ENCODE assay signal across 13 mouse cellular contexts in the genomic region with DNA sequence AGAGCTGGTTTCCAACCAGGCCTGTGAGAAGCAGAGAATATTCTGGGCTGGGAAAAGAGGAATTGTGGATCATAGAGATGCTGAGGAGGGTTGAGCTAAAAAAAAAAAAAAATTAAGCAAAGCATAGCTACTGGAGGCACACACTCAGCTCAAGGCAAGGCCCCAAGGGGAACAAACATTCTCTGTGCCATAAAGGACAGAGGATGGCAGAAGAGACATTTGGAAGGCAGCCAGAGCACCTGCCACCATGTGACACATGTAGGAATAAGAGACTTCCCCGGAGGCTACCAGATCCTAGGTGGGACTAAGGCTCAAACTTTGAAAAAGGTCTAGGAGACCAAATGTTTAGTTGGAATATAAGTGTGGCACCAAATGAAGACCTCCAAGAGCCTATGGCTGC.
A peak's percentile ranks its signal among the peaks of the same experiment; 100 is the strongest.
DNase-seq lines count a peak whose midpoint lies in the region; ATAC-seq and TF ChIP-seq lines count a peak whose summit lies in the region.
"Had no signal": no experiment of that assay in that cellular context is flagged by ENCODE, and none has a peak within 500 bp of the region (broad histone marks: within the 10 kb centered on the region; RNA-seq: fewer than 3 reads in every experiment).

No protein-coding gene starts in this region.

- TF ChIP-seq CTCF in lung, embryonic 14.5 days (IDR thresholded peaks at IDR 0.05; ENCODE audit: low read depth) = no peak
- TF ChIP-seq CTCF in lung, postnatal 0 days (IDR thresholded peaks at IDR 0.05) = no peak

- WGBS in forebrain, embryonic 12.5 days = 57% methylated on average over 1 of the region's 1 CpGs
- 85% methylated on average over 1 of the region's 1 CpGs for WGBS in forebrain, embryonic 11.5 days
- WGBS in lung, embryonic 14.5 days = 31% methylated on average over 1 of the region's 1 CpGs
- WGBS in lung, postnatal 0 days = 38% methylated on average over 1 of the region's 1 CpGs
- 72% methylated on average over 1 of the region's 1 CpGs for WGBS in limb, embryonic 12.5 days
- 36% methylated on average over 1 of the region's 1 CpGs for WGBS in neural tube, embryonic 15.5 days

- H3K4me2 ChIP-seq in forebrain, embryonic 12.5 days = peak overlapping the region; percentile 46
- no peak overlapping the region; the same call in 1 of the 2 replicates for H3K4me2 ChIP-seq in forebrain, embryonic 11.5 days (ENCODE audit: low read depth, low read length, severe bottlenecking)
- H3K4me2 ChIP-seq in lung, embryonic 14.5 days = peak overlapping the region; percentile 48
- no peak overlapping the region for H3K4me2 ChIP-seq in lung, postnatal 0 days (replicated peaks; ENCODE audit: low read depth, low read length)
- H3K4me2 ChIP-seq in limb, embryonic 12.5 days = peak overlapping the region; percentile 45; the same call in 1 of the 2 replicates
- H3K4me2 ChIP-seq in neural tube, embryonic 15.5 days = peak overlapping the region; percentile 42
- H3K4me2 ChIP-seq: intestine, embryonic 15.5 days had no signal

- H3K27ac ChIP-seq in forebrain, embryonic 12.5 days = no peak overlapping the region
- no peak overlapping the region for H3K27ac ChIP-seq in forebrain, embryonic 11.5 days (ENCODE audit: low read depth, low read length)
- H3K27ac ChIP-seq in lung, embryonic 14.5 days (ENCODE audit: low read depth) = peak overlapping the region; percentile 86
- no peak overlapping the region for H3K27ac ChIP-seq in lung, postnatal 0 days (ENCODE audit: low read length)
- 0 out of 2 replicates have a peak overlapping the region, but pooled peaks have one; percentile 60 for H3K27ac ChIP-seq in limb, embryonic 12.5 days
- peak overlapping the region; percentile 48 for H3K27ac ChIP-seq in neural tube, embryonic 15.5 days (replicated peaks)
- H3K27ac ChIP-seq: intestine, embryonic 15.5 days had no signal

- intact Hi-C loops in left cerebral cortex, postnatal 25 days (cut with DNase I) = no loop called here

- ATAC-seq in forebrain, embryonic 12.5 days (ENCODE audit: low FRiP score) = no peak
- no peak for ATAC-seq in forebrain, embryonic 11.5 days (replicated peaks; ENCODE audit: low FRiP score)
- no peak for ATAC-seq in lung, embryonic 14.5 days (ENCODE audit: insufficient read depth)
- no peak for ATAC-seq in lung, postnatal 0 days
- ATAC-seq in limb, embryonic 12.5 days (ENCODE audit: insufficient number of reproducible peaks, insufficient read depth, low FRiP score, low TSS enrichment, low read depth) = no peak
- ATAC-seq in neural tube, embryonic 15.5 days (ENCODE audit: low FRiP score) = no peak

- H3K27me3 ChIP-seq in forebrain, embryonic 12.5 days = no peaks in the 10 kb centered on the region
- H3K27me3 ChIP-seq in forebrain, embryonic 11.5 days (ENCODE audit: control insufficient read depth, insufficient read depth, low read length) = no peaks in the 10 kb centered on the region
- H3K27me3 ChIP-seq in lung, embryonic 14.5 days (ENCODE audit: insufficient read depth, low read length) = no peaks in the 10 kb centered on the region
- H3K27me3 ChIP-seq in lung, postnatal 0 days (replicated peaks; ENCODE audit: insufficient read depth, low read length) = no peaks in the 10 kb centered on the region
- H3K27me3 ChIP-seq in limb, embryonic 12.5 days = no peaks in the 10 kb centered on the region
- no peaks in the 10 kb centered on the region for H3K27me3 ChIP-seq in neural tube, embryonic 15.5 days (replicated peaks)
- H3K27me3 ChIP-seq: intestine, embryonic 15.5 days had no signal

- H3K4me3 ChIP-seq in forebrain, embryonic 12.5 days (replicated peaks) = no peak overlapping the region
- H3K4me3 ChIP-seq in forebrain, embryonic 11.5 days (ENCODE audit: low read depth, low read length) = no peak overlapping the region
- H3K4me3 ChIP-seq in lung, embryonic 14.5 days (ENCODE audit: low read depth, low read length) = no peak overlapping the region
- no peak overlapping the region for H3K4me3 ChIP-seq in lung, postnatal 0 days (ENCODE audit: low read depth, low read length)
- no peak overlapping the region for H3K4me3 ChIP-seq in limb, embryonic 12.5 days (replicated peaks)
- H3K4me3 ChIP-seq in neural tube, embryonic 15.5 days (replicated peaks) = no peak overlapping the region
- H3K4me3 ChIP-seq: erythroblast, embryonic 14.5 days; intestine, embryonic 15.5 days had no signal

- H3K4me1 ChIP-seq in forebrain, embryonic 12.5 days = peaks cover 35% of the 10 kb centered on the region
- peaks cover 4% of the 10 kb centered on the region; the same call in 1 of the 2 replicates for H3K4me1 ChIP-seq in forebrain, embryonic 11.5 days (replicated peaks; ENCODE audit: control insufficient read depth, insufficient read depth, low read length)
- H3K4me1 ChIP-seq in lung, embryonic 14.5 days (ENCODE audit: insufficient read depth) = peaks cover 38% of the 10 kb centered on the region
- peaks cover 9% of the 10 kb centered on the region for H3K4me1 ChIP-seq in lung, postnatal 0 days (ENCODE audit: insufficient read depth, low read depth, low read length)
- H3K4me1 ChIP-seq in limb, embryonic 12.5 days (replicated peaks) = peaks cover 26% of the 10 kb centered on the region
- H3K4me1 ChIP-seq in neural tube, embryonic 15.5 days = peaks cover 21% of the 10 kb centered on the region

- DNase-seq in forebrain, embryonic 11.5 days (ENCODE audit: low spot score) = no peak
- DNase-seq in lung, embryonic 14.5 days = peak; percentile 25
- DNase-seq in lung, postnatal 0 days (ENCODE audit: low spot score) = no peak
- no peak for DNase-seq in spleen, postnatal 14 days (ENCODE audit: low spot score in 2 of 2)
- DNase-seq in left cerebral cortex, postnatal 25 days (ENCODE audit: low spot score in 2 of 2) = no peak
- DNase-seq: adrenal gland, postnatal 14 days; B cell, adult 2 months; cerebellum, adult 8-10 months had no signal

- no peak overlapping the region for H3K9ac ChIP-seq in forebrain, embryonic 12.5 days
- H3K9ac ChIP-seq in forebrain, embryonic 11.5 days (ENCODE audit: low read length) = no peak overlapping the region
- H3K9ac ChIP-seq in lung, embryonic 14.5 days = 0 out of 2 replicates have a peak overlapping the region, but pooled peaks have one; percentile 2
- H3K9ac ChIP-seq in lung, postnatal 0 days (replicated peaks; ENCODE audit: low read depth) = no peak overlapping the region
- H3K9ac ChIP-seq in limb, embryonic 12.5 days (replicated peaks) = no peak overlapping the region
- H3K9ac ChIP-seq in neural tube, embryonic 15.5 days (replicated peaks) = no peak overlapping the region
- H3K9ac ChIP-seq: intestine, embryonic 15.5 days had no signal

- no peak for TF ChIP-seq EP300 in lung, postnatal 0 days (IDR thresholded peaks at IDR 0.05)

- no peaks in the 10 kb centered on the region for H3K9me3 ChIP-seq in forebrain, embryonic 12.5 days
- no peaks in the 10 kb centered on the region for H3K9me3 ChIP-seq in forebrain, embryonic 11.5 days (ENCODE audit: control insufficient read depth, low read length)
- no peaks in the 10 kb centered on the region for H3K9me3 ChIP-seq in lung, embryonic 14.5 days (ENCODE audit: low read depth, low read length)
- H3K9me3 ChIP-seq in lung, postnatal 0 days (ENCODE audit: low read length) = no peaks in the 10 kb centered on the region
- no peaks in the 10 kb centered on the region for H3K9me3 ChIP-seq in limb, embryonic 12.5 days
- no peaks in the 10 kb centered on the region for H3K9me3 ChIP-seq in neural tube, embryonic 15.5 days (replicated peaks)
- H3K9me3 ChIP-seq: intestine, embryonic 15.5 days had no signal

- H3K36me3 ChIP-seq in forebrain, embryonic 12.5 days (replicated peaks) = no peaks in the 10 kb centered on the region
- H3K36me3 ChIP-seq in forebrain, embryonic 11.5 days (ENCODE audit: control insufficient read depth, insufficient read depth, low read length) = no peaks in the 10 kb centered on the region
- H3K36me3 ChIP-seq in lung, embryonic 14.5 days (ENCODE audit: insufficient read depth) = no peaks in the 10 kb centered on the region
- H3K36me3 ChIP-seq in lung, postnatal 0 days (ENCODE audit: insufficient read depth, low read length) = no peaks in the 10 kb centered on the region
- no peaks in the 10 kb centered on the region for H3K36me3 ChIP-seq in limb, embryonic 12.5 days
- no peaks in the 10 kb centered on the region for H3K36me3 ChIP-seq in neural tube, embryonic 15.5 days
- H3K36me3 ChIP-seq: intestine, embryonic 15.5 days had no signal

Comparison
In these comparisons a context has a peak if more than half of its experiments do, and no peak if none do; other contexts are left out.
1. H3K27ac ChIP-seq: peak in lung, embryonic 14.5 days (single experiment), limb, embryonic 12.5 days (single experiment) and neural tube, embryonic 15.5 days (single experiment); none in forebrain, embryonic 12.5 days (single experiment), forebrain, embryonic 11.5 days (single experiment) and lung, postnatal 0 days (single experiment).
2. H3K4me2 ChIP-seq: peak in forebrain, embryonic 12.5 days (single experiment), lung, embryonic 14.5 days (single experiment), limb, embryonic 12.5 days (single experiment) and neural tube, embryonic 15.5 days (single experiment); none in forebrain, embryonic 11.5 days (single experiment) and lung, postnatal 0 days (single experiment).